Mouse (Mus musculus) limb, embryonic 15.5 days (tissue): ENCODE data around the gene Ryr2. TPM values are rescaled to one million over a fixed set of nuclear protein-coding genes. Genes with fewer than 3 reads are reported as not detected.

ENCODE experiments used
- ATAC-seq: fragments of 200-750 bp; cut with Nextera tagmentation; 2 replicates; pipeline ENCODE4 v1.8.0; 2017; ENCODE audit warnings: low read depth, moderate TSS enrichment; ENCODE audit not compliant: insufficient number of reproducible peaks, low FRiP score, low TSS enrichment
- H3K27ac ChIP-seq: fragments of 300-500 bp; sonication (generic); 2 replicates; pipeline ENCODE4 v1.5.1; 2015; ENCODE audit warnings: moderate library complexity, mild to moderate bottlenecking, inconsistent platforms
- H3K27me3 ChIP-seq: fragments of 300-500 bp; sonication (generic); 2 replicates; pipeline ENCODE4 v1.6.1; 2015; ENCODE audit warnings: inconsistent platforms
- H3K36me3 ChIP-seq: fragments of 300-500 bp; sonication (generic); 2 replicates; pipeline ENCODE4 v1.6.1; 2015; ENCODE audit warnings: inconsistent platforms
- H3K4me1 ChIP-seq: fragments of 300-500 bp; sonication (generic); 2 replicates; pipeline ENCODE4 v1.6.1; 2015; ENCODE audit warnings: inconsistent platforms
- H3K4me2 ChIP-seq: fragments of 300-500 bp; sonication (generic); 2 replicates; pipeline ENCODE4 v1.6.1; 2015; ENCODE audit warnings: mild to moderate bottlenecking, inconsistent platforms
- H3K4me3 ChIP-seq: fragments of 300-500 bp; sonication (generic); 2 replicates; pipeline ENCODE4 v1.5.1; 2015; ENCODE audit warnings: mild to moderate bottlenecking, inconsistent platforms
- H3K9ac ChIP-seq: fragments of 300-500 bp; sonication (generic); 2 replicates; pipeline ENCODE4 v1.6.1; 2015; ENCODE audit warnings: inconsistent platforms
- H3K9me3 ChIP-seq: fragments of 300-500 bp; sonication (generic); 2 replicates; pipeline ENCODE4 v1.6.1; 2016; ENCODE audit warnings: inconsistent platforms
- WGBS: fragments of 180-500 bp; shearing (Covaris S2); methylation state at CpG from one replicate; pipeline ENCODE4 v1.1.7; 2015; 5-methylcytosine and 5-hydroxymethylcytosine counted together
- polyA plus RNA-seq: library from polyadenylated mRNA; unstranded; fragments of >200 nt; fragmentation: Nextera tagmentation; extraction: Ambion mirVana; gene quantifications from 2 replicates; pipeline ENCODE4 v1.2.1, GENCODE M21; 2015

Ryr2 gene
- polyA plus RNA-seq, 1 experiment from 2014 or later = 0.42 TPM

- Histone ChIP-seq H3K4me3 (no peak overlapping the region), H3K27me3 (no peaks in the 10 kb centered on the region), H3K27ac (no peak overlapping the region), H3K4me2 (no peak overlapping the region), H3K9me3 (no peaks in the 10 kb centered on the region), H3K4me1 (no peaks in the 10 kb centered on the region), H3K36me3 (no peaks in the 10 kb centered on the region), H3K9ac (no peak overlapping the region)
- 82% methylated on average over 6 of the region's 6 CpGs for WGBS
- no peak for ATAC-seq
Observed at GRCm38 (mm10) chr13:11777726-11778125, 329.0 kb downstream of the Ryr2 start.

GRCm38 (mm10) chr13:11772173-11772572, 334.6 kb downstream of the Ryr2 start:
- Histone ChIP-seq H3K27ac (no peak overlapping the region), H3K9ac (no peak overlapping the region), H3K27me3 (no peaks in the 10 kb centered on the region), H3K4me2 (no peak overlapping the region), H3K9me3 (no peaks in the 10 kb centered on the region), H3K4me3 (no peak overlapping the region), H3K36me3 (no peaks in the 10 kb centered on the region), H3K4me1 (no peaks in the 10 kb centered on the region)
- no peak for ATAC-seq
- 87% methylated on average over 8 of the region's 8 CpGs for WGBS

- no peaks in the 10 kb centered on the region for H3K4me1 ChIP-seq
- no peak overlapping the region for H3K4me3 ChIP-seq
- no peak for ATAC-seq
- no peaks in the 10 kb centered on the region for H3K36me3 ChIP-seq
- no peaks in the 10 kb centered on the region for H3K27me3 ChIP-seq
- H3K9me3 ChIP-seq = no peaks in the 10 kb centered on the region
- H3K27ac ChIP-seq = no peak overlapping the region
- 79% methylated on average over 2 of the region's 2 CpGs for WGBS
- no peak overlapping the region for H3K4me2 ChIP-seq
- H3K9ac ChIP-seq = no peak overlapping the region
Observed at GRCm38 (mm10) chr13:11766899-11767298, 339.8 kb downstream of the Ryr2 start.

- 70% methylated on average over 4 of the region's 4 CpGs for whole genome bisulfite sequencing
- ATAC-seq = no peak
- H3K4me3 ChIP-seq = no peak overlapping the region
- no peaks in the 10 kb centered on the region for H3K4me1 ChIP-seq
- H3K27me3 ChIP-seq = no peaks in the 10 kb centered on the region
- H3K4me2 ChIP-seq = no peak overlapping the region
- H3K36me3 ChIP-seq = no peaks in the 10 kb centered on the region
- H3K9ac ChIP-seq = no peak overlapping the region
- no peaks in the 10 kb centered on the region for H3K9me3 ChIP-seq
- no peak overlapping the region for H3K27ac ChIP-seq
Observed at GRCm38 (mm10) chr13:11763925-11764324, 342.8 kb downstream of the Ryr2 start.

GRCm38 (mm10) chr13:11763104-11763503, 343.6 kb downstream of the Ryr2 start:
- H3K4me3 ChIP-seq = no peak overlapping the region
- no peaks in the 10 kb centered on the region for H3K36me3 ChIP-seq
- 78% methylated on average over 3 of the region's 3 CpGs for WGBS
- H3K27me3 ChIP-seq = no peaks in the 10 kb centered on the region
- H3K4me1 ChIP-seq = no peaks in the 10 kb centered on the region
- no peak overlapping the region for H3K4me2 ChIP-seq
- no peak overlapping the region for H3K27ac ChIP-seq
- H3K9ac ChIP-seq = no peak overlapping the region
- ATAC-seq = no peak
- H3K9me3 ChIP-seq = no peaks in the 10 kb centered on the region

- WGBS = 60% methylated on average over 7 of the region's 7 CpGs
- Histone ChIP-seq H3K9ac (no peak overlapping the region), H3K9me3 (no peaks in the 10 kb centered on the region), H3K4me1 (no peaks in the 10 kb centered on the region), H3K4me3 (no peak overlapping the region), H3K4me2 (no peak overlapping the region), H3K27me3 (no peaks in the 10 kb centered on the region), H3K36me3 (no peaks in the 10 kb centered on the region), H3K27ac (no peak overlapping the region)
- no peak for ATAC-seq
Observed at GRCm38 (mm10) chr13:11757894-11758293, 348.9 kb downstream of the Ryr2 start.

GRCm38 (mm10) chr13:11745479-11745878, 361.3 kb downstream of the Ryr2 start:
- H3K4me2 ChIP-seq = no peak overlapping the region
- 76% methylated on average over 9 of the region's 9 CpGs for WGBS
- no peak for ATAC-seq

GRCm38 (mm10) chr13:11738211-11738610, 368.5 kb downstream of the Ryr2 start:
- H3K27ac ChIP-seq = no peak overlapping the region
- 90% methylated on average over 12 of the region's 12 CpGs for WGBS

More at GRCm38 (mm10) chr13:11745479-11745878, 361.3 kb downstream of the Ryr2 start:
- Histone ChIP-seq H3K4me3 (no peak overlapping the region), H3K36me3 (no peaks in the 10 kb centered on the region), H3K27me3 (no peaks in the 10 kb centered on the region), H3K9ac (no peak overlapping the region), H3K27ac (no peak overlapping the region), H3K4me1 (no peaks in the 10 kb centered on the region), H3K9me3 (no peaks in the 10 kb centered on the region)

GRCm38 (mm10) chr13:11716216-11716615, 390.5 kb downstream of the Ryr2 start:
- no peaks in the 10 kb centered on the region for H3K27me3 ChIP-seq
- no peaks in the 10 kb centered on the region for H3K9me3 ChIP-seq
- no peak overlapping the region for H3K27ac ChIP-seq
- H3K4me2 ChIP-seq = no peak overlapping the region
- 93% methylated on average over 4 of the region's 4 CpGs for WGBS
- H3K36me3 ChIP-seq = no peaks in the 10 kb centered on the region
- H3K4me3 ChIP-seq = no peak overlapping the region
- H3K9ac ChIP-seq = no peak overlapping the region
- no peaks in the 10 kb centered on the region for H3K4me1 ChIP-seq
- no peak for ATAC-seq

More at GRCm38 (mm10) chr13:11738211-11738610, 368.5 kb downstream of the Ryr2 start:
- ATAC-seq = no peak
- Histone ChIP-seq H3K27me3 (no peaks in the 10 kb centered on the region), H3K4me2 (no peak overlapping the region), H3K4me3 (no peak overlapping the region), H3K9ac (no peak overlapping the region), H3K4me1 (no peaks in the 10 kb centered on the region), H3K9me3 (no peaks in the 10 kb centered on the region), H3K36me3 (no peaks in the 10 kb centered on the region)

GRCm38 (mm10) chr13:11709708-11710471, 396.9 kb downstream of the Ryr2 start:
- no peak overlapping the region for H3K4me2 ChIP-seq
- no peak overlapping the region for H3K27ac ChIP-seq
- no peak overlapping the region for H3K9ac ChIP-seq
- no peaks in the 10 kb centered on the region for H3K9me3 ChIP-seq
- no peak for ATAC-seq
- 81% methylated on average over 7 of the region's 7 CpGs for WGBS
- H3K36me3 ChIP-seq = no peaks in the 10 kb centered on the region
- H3K4me1 ChIP-seq = no peaks in the 10 kb centered on the region
- H3K4me3 ChIP-seq = no peak overlapping the region
- H3K27me3 ChIP-seq = no peaks in the 10 kb centered on the region

GRCm38 (mm10) chr13:11701721-11702120, 405.0 kb downstream of the Ryr2 start:
- no peaks in the 10 kb centered on the region for H3K9me3 ChIP-seq
- ATAC-seq = no peak
- H3K4me3 ChIP-seq = no peak overlapping the region
- no peaks in the 10 kb centered on the region for H3K36me3 ChIP-seq
- no peaks in the 10 kb centered on the region for H3K4me1 ChIP-seq
- WGBS = 81% methylated on average over 3 of the region's 3 CpGs
- H3K9ac ChIP-seq = no peak overlapping the region
- H3K4me2 ChIP-seq = no peak overlapping the region
- no peak overlapping the region for H3K27ac ChIP-seq
- no peaks in the 10 kb centered on the region for H3K27me3 ChIP-seq

GRCm38 (mm10) chr13:11696496-11696895, 410.2 kb downstream of the Ryr2 start:
- no peaks in the 10 kb centered on the region for H3K4me1 ChIP-seq
- H3K4me2 ChIP-seq = no peak overlapping the region
- no peak overlapping the region for H3K4me3 ChIP-seq
- no peak for ATAC-seq
- no peak overlapping the region for H3K9ac ChIP-seq
- no peaks in the 10 kb centered on the region for H3K36me3 ChIP-seq
- no peaks in the 10 kb centered on the region for H3K27me3 ChIP-seq
- H3K27ac ChIP-seq = no peak overlapping the region
- 87% methylated on average over 1 of the region's 1 CpGs for WGBS
- H3K9me3 ChIP-seq = no peaks in the 10 kb centered on the region

- WGBS = 67% methylated on average over 4 of the region's 4 CpGs
- no peak for ATAC-seq
- H3K36me3 ChIP-seq = no peaks in the 10 kb centered on the region
- H3K4me1 ChIP-seq = no peaks in the 10 kb centered on the region
- no peaks in the 10 kb centered on the region for H3K27me3 ChIP-seq
- H3K9me3 ChIP-seq = no peaks in the 10 kb centered on the region
- no peak overlapping the region for H3K9ac ChIP-seq
- H3K4me3 ChIP-seq = no peak overlapping the region
- no peak overlapping the region for H3K4me2 ChIP-seq
- H3K27ac ChIP-seq = no peak overlapping the region
Observed at GRCm38 (mm10) chr13:11681802-11682201, 424.9 kb downstream of the Ryr2 start.
